Mouse (Mus musculus) E14TG2a.4 (cell line): ENCODE results near the gene Rap2c.

ENCODE experiments used
- CTCF ChIP-seq: conservative IDR thresholded peaks from 2 replicates; pipeline ENCODE4 v1.5.1; 2014; ENCODE audit warnings: low read length
- NANOG ChIP-seq: IDR thresholded peaks from 2 replicates; pipeline ENCODE4 v1.6.1; 2014; ENCODE audit warnings: borderline replicate concordance, low read length, mixed read lengths
- POU5F1 ChIP-seq: IDR thresholded peaks from 2 replicates; pipeline ENCODE4 v1.6.1; 2014; ENCODE audit warnings: low read length, borderline replicate concordance

DNA sequence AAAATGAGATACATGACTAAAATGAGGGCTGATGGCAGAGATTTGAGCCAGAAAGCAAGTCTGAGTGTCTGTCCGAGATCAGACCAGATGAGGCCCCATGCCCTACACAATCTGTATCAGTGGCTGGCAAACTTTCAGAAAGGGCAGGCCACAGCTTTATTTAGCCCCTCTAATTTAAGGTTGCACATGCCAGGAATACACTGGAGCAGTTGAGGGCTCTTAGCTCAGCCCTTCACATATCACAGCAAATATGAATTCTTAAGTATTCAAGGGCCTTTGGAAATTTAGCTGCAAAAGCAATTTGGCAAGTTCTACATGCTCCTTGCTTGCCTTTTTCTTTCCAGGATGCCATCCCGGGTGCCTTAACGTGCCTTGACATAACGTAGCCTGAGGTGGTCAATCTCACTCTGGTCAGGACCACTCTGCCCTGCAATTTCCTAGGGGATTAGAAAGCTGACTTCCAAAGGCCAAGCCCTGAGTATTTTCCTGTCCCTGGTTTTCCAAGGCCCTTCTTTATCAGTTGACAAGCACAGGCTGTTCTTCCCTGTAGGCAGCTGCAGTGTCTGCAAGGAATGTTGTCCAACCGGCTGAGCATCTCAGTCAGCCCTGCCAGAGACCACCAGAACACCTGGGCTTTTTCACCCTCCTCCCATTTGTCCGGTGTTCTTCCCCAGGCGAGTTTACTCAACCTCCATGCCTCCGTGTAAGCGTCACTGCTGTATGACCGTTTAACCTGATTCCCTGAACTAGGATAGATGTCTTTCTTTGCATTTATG is 49.5 kb downstream of the Rap2c start:
- TF ChIP-seq CTCF (no peak), POU5F1 (no peak), NANOG (no peak)
